Mouse (Mus musculus): Measurements from ENCODE around the gene Tceal5.

DNA sequence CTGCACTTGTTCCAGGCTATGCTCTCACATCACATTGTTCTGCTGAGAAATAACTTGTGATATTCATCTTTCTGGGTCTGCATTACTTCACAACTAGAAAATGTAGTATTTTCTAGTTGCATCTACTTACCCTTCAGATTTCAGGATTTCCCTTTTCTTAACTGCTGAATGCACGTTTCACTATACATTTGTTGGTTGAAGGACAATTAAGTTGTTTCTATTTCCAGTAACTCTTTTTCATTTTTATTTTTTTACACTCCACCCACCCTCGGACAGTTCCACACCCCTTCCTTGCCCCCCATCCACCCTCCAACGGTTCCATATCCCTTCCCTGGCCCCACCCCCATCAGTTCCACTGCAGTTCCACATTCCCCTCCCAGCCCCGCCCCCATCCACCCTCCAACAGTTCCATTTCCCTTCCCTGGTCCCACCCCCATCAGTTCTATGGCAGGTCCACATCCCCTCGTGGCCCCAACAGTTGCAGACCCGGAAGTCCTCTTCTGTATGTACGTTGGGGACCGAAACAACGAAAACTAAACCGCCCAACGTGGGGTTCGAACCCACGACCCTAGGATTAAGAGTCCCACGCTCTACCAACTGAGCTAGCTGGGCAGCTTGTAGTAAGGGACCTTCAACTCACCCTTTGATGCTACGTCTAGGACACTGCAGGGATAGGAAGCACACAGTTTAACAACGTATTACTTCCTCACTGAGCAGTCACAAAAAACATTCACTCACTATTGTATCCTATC is 8.3 kb downstream of the Tceal5 start:
- no peak for TF ChIP-seq CTCF (IDR thresholded peaks at IDR 0.05; ENCODE audit: borderline replicate concordance, insufficient read depth, low read depth, low read length)
- no peak for TF ChIP-seq POLR2A (IDR thresholded peaks at IDR 0.05; ENCODE audit: borderline replicate concordance, insufficient read depth, low read length)
